Mouse (Mus musculus): ENCODE measurements around the gene Grid1. TPM values are rescaled to one million over a fixed set of nuclear protein-coding genes. Genes with fewer than 3 reads are reported as not detected.

Gene Grid1
- polyA plus RNA-seq, 1 experiment from 2014 or later = 0.27 TPM

- H3K4me2 ChIP-seq (ENCODE audit: low read depth, low read length) = no peak overlapping the region
- ATAC-seq (replicated peaks; ENCODE audit: insufficient number of reproducible peaks, low FRiP score, low TSS enrichment, low read depth) = no peak
- no peak overlapping the region for H3K9ac ChIP-seq (replicated peaks; ENCODE audit: low read length)
- no peaks in the 10 kb centered on the region for H3K9me3 ChIP-seq (replicated peaks; ENCODE audit: control insufficient read depth, low read length)
- DNase-seq (ENCODE audit: low spot score) = no peak
- H3K4me1 ChIP-seq (ENCODE audit: control insufficient read depth, insufficient read depth, low read length) = no peaks in the 10 kb centered on the region
- H3K36me3 ChIP-seq (replicated peaks; ENCODE audit: control insufficient read depth, insufficient read depth, low read depth, low read length) = no peaks in the 10 kb centered on the region
- 87% methylated on average over 9 of the region's 9 CpGs for WGBS
- no peak overlapping the region for H3K4me3 ChIP-seq (ENCODE audit: low read depth, low read length)
- H3K27ac ChIP-seq (replicated peaks; ENCODE audit: low read depth, low read length) = no peak overlapping the region
- H3K27me3 ChIP-seq (ENCODE audit: control insufficient read depth, insufficient read depth, low read length) = no peaks in the 10 kb centered on the region
Measured at GRCm38 (mm10) chr14:34953566-34953965, 133.7 kb downstream of the Grid1 start.

- WGBS = 87% methylated on average over 1 of the region's 1 CpGs
- H3K9me3 ChIP-seq (replicated peaks; ENCODE audit: control insufficient read depth, low read length) = no peaks in the 10 kb centered on the region
- no peaks in the 10 kb centered on the region for H3K36me3 ChIP-seq (replicated peaks; ENCODE audit: control insufficient read depth, insufficient read depth, low read depth, low read length)
- no peaks in the 10 kb centered on the region for H3K4me1 ChIP-seq (ENCODE audit: control insufficient read depth, insufficient read depth, low read length)
- DNase-seq (ENCODE audit: low spot score) (no peak), ATAC-seq (replicated peaks; ENCODE audit: insufficient number of reproducible peaks, low FRiP score, low TSS enrichment, low read depth) (no peak)
- H3K27ac ChIP-seq (replicated peaks; ENCODE audit: low read depth, low read length) = no peak overlapping the region
- no peak overlapping the region for H3K4me3 ChIP-seq (ENCODE audit: low read depth, low read length)
- no peak overlapping the region for H3K9ac ChIP-seq (replicated peaks; ENCODE audit: low read length)
- no peak overlapping the region for H3K4me2 ChIP-seq (ENCODE audit: low read depth, low read length)
- H3K27me3 ChIP-seq (ENCODE audit: control insufficient read depth, insufficient read depth, low read length) = no peaks in the 10 kb centered on the region
Measured at GRCm38 (mm10) chr14:34955689-34956088, 135.8 kb downstream of the Grid1 start.

DNA sequence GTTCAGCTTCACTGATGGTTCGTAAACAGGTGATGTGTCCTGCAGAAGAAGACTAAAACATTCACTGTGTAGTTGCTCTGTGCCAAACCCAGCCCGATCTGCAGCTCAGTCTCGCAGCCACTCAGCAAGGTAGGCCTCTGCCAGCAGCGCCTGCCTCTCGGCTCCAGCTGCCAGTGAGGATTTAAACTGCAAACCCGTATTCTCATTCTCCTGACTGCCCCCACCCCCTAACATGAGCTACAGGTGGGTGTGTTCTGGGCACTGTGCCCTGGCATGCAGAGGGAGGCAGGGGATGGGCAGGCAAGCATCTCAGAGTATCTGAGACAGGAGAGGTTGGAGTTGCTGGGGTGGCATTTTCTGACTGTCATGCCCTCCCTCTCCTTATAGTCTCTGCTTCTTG is 140.3 kb downstream of the Grid1 start:
- H3K4me3 ChIP-seq (ENCODE audit: low read depth, low read length) = no peak overlapping the region
- no peak for DNase-seq (ENCODE audit: low spot score)
- no peaks in the 10 kb centered on the region for H3K27me3 ChIP-seq (ENCODE audit: control insufficient read depth, insufficient read depth, low read length)
- H3K36me3 ChIP-seq (replicated peaks; ENCODE audit: control insufficient read depth, insufficient read depth, low read depth, low read length) = no peaks in the 10 kb centered on the region
- H3K27ac ChIP-seq (replicated peaks; ENCODE audit: low read depth, low read length) = no peak overlapping the region
- H3K9ac ChIP-seq (replicated peaks; ENCODE audit: low read length) = no peak overlapping the region
- ATAC-seq (replicated peaks; ENCODE audit: insufficient number of reproducible peaks, low FRiP score, low TSS enrichment, low read depth) = no peak
- H3K4me1 ChIP-seq (ENCODE audit: control insufficient read depth, insufficient read depth, low read length) = no peaks in the 10 kb centered on the region
- H3K4me2 ChIP-seq (ENCODE audit: low read depth, low read length) = no peak overlapping the region
- H3K9me3 ChIP-seq (replicated peaks; ENCODE audit: control insufficient read depth, low read length) = no peaks in the 10 kb centered on the region
- 77% methylated on average over 6 of the region's 6 CpGs for WGBS

DNA sequence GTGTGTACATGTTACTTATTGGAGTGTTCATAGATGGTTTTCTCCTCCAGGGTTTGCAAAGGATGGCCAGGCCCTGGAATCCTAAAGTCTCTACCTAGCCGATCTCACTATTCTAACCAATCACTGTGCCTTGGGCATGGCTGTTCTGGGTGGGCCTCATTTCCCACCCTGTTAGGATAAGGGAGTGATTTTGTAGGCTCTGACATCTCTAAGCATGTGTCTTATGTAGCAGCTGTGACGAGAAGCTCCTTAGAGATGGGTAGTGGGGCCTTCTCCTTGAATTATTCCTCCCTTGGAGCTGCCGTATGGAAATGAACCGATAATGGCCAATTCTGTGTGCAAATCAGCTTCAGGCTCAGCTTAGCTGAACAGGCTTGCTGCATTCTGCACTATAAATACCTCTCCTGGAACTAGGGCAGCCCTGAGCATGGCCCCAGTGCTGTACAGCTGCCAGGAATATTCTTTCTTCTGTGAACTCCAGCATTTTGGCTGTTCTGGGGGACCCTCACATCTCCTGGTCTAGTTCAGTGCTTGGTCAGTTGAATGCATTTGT is 143.8 kb downstream of the Grid1 start:
- ATAC-seq (replicated peaks; ENCODE audit: insufficient number of reproducible peaks, low FRiP score, low TSS enrichment, low read depth) = no peak
- 87% methylated on average over 4 of the region's 4 CpGs for WGBS
- H3K4me2 ChIP-seq (ENCODE audit: low read depth, low read length) = no peak overlapping the region

GRCm38 (mm10) chr14:34969102-34969819 is 149.4 kb downstream of the Grid1 start:
- peak; percentile 56 for ATAC-seq (replicated peaks; ENCODE audit: insufficient number of reproducible peaks, low FRiP score, low TSS enrichment, low read depth)
- 38% methylated on average over 6 of the region's 6 CpGs for WGBS

More for the DNA sequence above, 143.8 kb downstream of the Grid1 start:
- H3K36me3 ChIP-seq (replicated peaks; ENCODE audit: control insufficient read depth, insufficient read depth, low read depth, low read length) = no peaks in the 10 kb centered on the region
- no peak overlapping the region for H3K4me3 ChIP-seq (ENCODE audit: low read depth, low read length)
- H3K27me3 ChIP-seq (ENCODE audit: control insufficient read depth, insufficient read depth, low read length) = no peaks in the 10 kb centered on the region
- no peaks in the 10 kb centered on the region for H3K4me1 ChIP-seq (ENCODE audit: control insufficient read depth, insufficient read depth, low read length)
- no peak overlapping the region for H3K27ac ChIP-seq (replicated peaks; ENCODE audit: low read depth, low read length)
- H3K9ac ChIP-seq (replicated peaks; ENCODE audit: low read length) = no peak overlapping the region
- DNase-seq (ENCODE audit: low spot score) = no peak
- H3K9me3 ChIP-seq (replicated peaks; ENCODE audit: control insufficient read depth, low read length) = no peaks in the 10 kb centered on the region

GRCm38 (mm10) chr14:34972930-34973329 is 153.0 kb downstream of the Grid1 start:
- no peak for DNase-seq (ENCODE audit: low spot score)
- H3K4me1 ChIP-seq (ENCODE audit: control insufficient read depth, insufficient read depth, low read length) = no peaks in the 10 kb centered on the region
- H3K9ac ChIP-seq (replicated peaks; ENCODE audit: low read length) = no peak overlapping the region
- 77% methylated on average over 3 of the region's 3 CpGs for WGBS
- H3K4me2 ChIP-seq (ENCODE audit: low read depth, low read length) = no peak overlapping the region
- no peak for ATAC-seq (replicated peaks; ENCODE audit: insufficient number of reproducible peaks, low FRiP score, low TSS enrichment, low read depth)
- no peaks in the 10 kb centered on the region for H3K9me3 ChIP-seq (replicated peaks; ENCODE audit: control insufficient read depth, low read length)
- H3K27ac ChIP-seq (replicated peaks; ENCODE audit: low read depth, low read length) = no peak overlapping the region
- no peaks in the 10 kb centered on the region for H3K36me3 ChIP-seq (replicated peaks; ENCODE audit: control insufficient read depth, insufficient read depth, low read depth, low read length)
- H3K4me3 ChIP-seq (ENCODE audit: low read depth, low read length) = no peak overlapping the region
- H3K27me3 ChIP-seq (ENCODE audit: control insufficient read depth, insufficient read depth, low read length) = no peaks in the 10 kb centered on the region

More at GRCm38 (mm10) chr14:34969102-34969819, 149.4 kb downstream of the Grid1 start:
- Histone ChIP-seq H3K4me1 (ENCODE audit: control insufficient read depth, insufficient read depth, low read length) (no peaks in the 10 kb centered on the region), H3K36me3 (replicated peaks; ENCODE audit: control insufficient read depth, insufficient read depth, low read depth, low read length) (no peaks in the 10 kb centered on the region), H3K9me3 (replicated peaks; ENCODE audit: control insufficient read depth, low read length) (no peaks in the 10 kb centered on the region), H3K4me3 (ENCODE audit: low read depth, low read length) (no peak overlapping the region), H3K9ac (replicated peaks; ENCODE audit: low read length) (no peak overlapping the region), H3K27ac (replicated peaks; ENCODE audit: low read depth, low read length) (no peak overlapping the region), H3K27me3 (ENCODE audit: control insufficient read depth, insufficient read depth, low read length) (no peaks in the 10 kb centered on the region), H3K4me2 (ENCODE audit: low read depth, low read length) (no peak overlapping the region)
- no peak for DNase-seq (ENCODE audit: low spot score)

DNA sequence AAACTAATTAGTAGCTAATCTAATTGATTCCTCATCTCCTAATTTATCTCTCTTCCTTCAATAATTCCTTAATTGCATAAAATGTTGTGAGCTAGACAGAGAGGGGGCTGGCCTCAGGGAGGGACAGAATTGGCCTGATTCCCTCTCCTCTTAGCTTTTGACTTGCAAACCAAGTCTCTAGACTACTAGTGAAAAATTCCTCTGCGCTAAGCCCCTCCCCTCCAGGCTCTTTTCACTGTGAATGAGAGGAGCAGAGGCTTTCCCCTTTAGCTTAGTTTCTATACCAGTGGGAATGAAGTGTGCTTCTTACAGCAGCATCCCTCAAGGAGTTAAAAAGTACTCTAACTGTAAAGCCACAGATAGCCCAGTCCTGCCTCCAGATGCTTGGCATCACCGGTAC is 160.8 kb downstream of the Grid1 start:
- ATAC-seq (replicated peaks; ENCODE audit: insufficient number of reproducible peaks, low FRiP score, low TSS enrichment, low read depth) = no peak
- Histone ChIP-seq H3K4me1 (ENCODE audit: control insufficient read depth, insufficient read depth, low read length) (no peaks in the 10 kb centered on the region), H3K9me3 (replicated peaks; ENCODE audit: control insufficient read depth, low read length) (no peaks in the 10 kb centered on the region), H3K27ac (replicated peaks; ENCODE audit: low read depth, low read length) (no peak overlapping the region), H3K36me3 (replicated peaks; ENCODE audit: control insufficient read depth, insufficient read depth, low read depth, low read length) (no peaks in the 10 kb centered on the region), H3K4me3 (ENCODE audit: low read depth, low read length) (no peak overlapping the region), H3K4me2 (ENCODE audit: low read depth, low read length) (no peak overlapping the region), H3K9ac (replicated peaks; ENCODE audit: low read length) (no peak overlapping the region), H3K27me3 (ENCODE audit: control insufficient read depth, insufficient read depth, low read length) (no peaks in the 10 kb centered on the region)
- DNase-seq (ENCODE audit: low spot score) = no peak
- 9% methylated on average over 2 of the region's 2 CpGs for WGBS

GRCm38 (mm10) chr14:34989131-34989530 is 169.2 kb downstream of the Grid1 start:
- Histone ChIP-seq H3K4me2 (ENCODE audit: low read depth, low read length) (no peak overlapping the region), H3K27ac (replicated peaks; ENCODE audit: low read depth, low read length) (no peak overlapping the region), H3K4me3 (ENCODE audit: low read depth, low read length) (no peak overlapping the region), H3K9me3 (replicated peaks; ENCODE audit: control insufficient read depth, low read length) (no peaks in the 10 kb centered on the region), H3K36me3 (replicated peaks; ENCODE audit: control insufficient read depth, insufficient read depth, low read depth, low read length) (no peaks in the 10 kb centered on the region), H3K9ac (replicated peaks; ENCODE audit: low read length) (no peak overlapping the region), H3K4me1 (ENCODE audit: control insufficient read depth, insufficient read depth, low read length) (no peaks in the 10 kb centered on the region), H3K27me3 (ENCODE audit: control insufficient read depth, insufficient read depth, low read length) (no peaks in the 10 kb centered on the region)
- WGBS = 77% methylated on average over 5 of the region's 5 CpGs
- no peak for DNase-seq (ENCODE audit: low spot score)
- no peak for ATAC-seq (replicated peaks; ENCODE audit: insufficient number of reproducible peaks, low FRiP score, low TSS enrichment, low read depth)

Data from embryonic facial prominence, embryonic 11.5 days (tissue).